Mouse (Mus musculus): ENCODE measurements around the gene Usp46. TPM values are rescaled to one million over a fixed set of nuclear protein-coding genes. Genes with fewer than 3 reads are reported as not detected.

Gene Usp46
- total and polyA plus RNA-seq, 2 experiments from 2014 or later = 36.2 to 55.6 TPM

- no peak for DNase-seq (ENCODE audit: low spot score)
Measured at GRCm38 (mm10) chr5:74093556-74094428, 25.6 kb upstream of the Usp46 start.

GRCm38 (mm10) chr5:74092833-74093555 lies 24.8 kb upstream of the Usp46 start:
- TF ChIP-seq CTCF (IDR thresholded peaks at IDR 0.05) = no peak
- H3K36me3 ChIP-seq (ENCODE audit: insufficient read depth, low read length) = 0 out of 2 replicates have a peak, but pooled peaks cover 3% of the 10 kb centered on the region
- ATAC-seq (ENCODE audit: low FRiP score) (peak; percentile 99), DNase-seq (ENCODE audit: low spot score) (peak; percentile 98)
- peak overlapping the region; percentile 64 for H3K4me3 ChIP-seq (ENCODE audit: low read depth, low read length)
- no peaks in the 10 kb centered on the region for H3K27me3 ChIP-seq (ENCODE audit: insufficient read depth, low read length)
- no peaks in the 10 kb centered on the region for H3K9me3 ChIP-seq (ENCODE audit: low read length)
- peak overlapping the region; percentile 76 for H3K9ac ChIP-seq (replicated peaks; ENCODE audit: low read length, poor library complexity, severe bottlenecking)
- H3K4me1 ChIP-seq (ENCODE audit: insufficient read depth, low read length) = peaks cover 7% of the 10 kb centered on the region; the same call in 1 of the 2 replicates
- H3K27ac ChIP-seq (ENCODE audit: low read depth, low read length) = peak overlapping the region; percentile 77
- under 1% methylated on average over 57 of the region's 57 CpGs for WGBS
- H3K4me2 ChIP-seq (ENCODE audit: low read depth, low read length, poor library complexity, severe bottlenecking) = peak overlapping the region; percentile 57

More at GRCm38 (mm10) chr5:74093556-74094428, 25.6 kb upstream of the Usp46 start:
- no peaks in the 10 kb centered on the region for H3K27me3 ChIP-seq (ENCODE audit: insufficient read depth, low read length)
- peak overlapping the region; percentile 57 for H3K4me2 ChIP-seq (ENCODE audit: low read depth, low read length, poor library complexity, severe bottlenecking)
- 0 out of 2 replicates have a peak, but pooled peaks cover 3% of the 10 kb centered on the region for H3K36me3 ChIP-seq (ENCODE audit: insufficient read depth, low read length)
- ATAC-seq (ENCODE audit: low FRiP score) = no peak
- H3K9ac ChIP-seq (replicated peaks; ENCODE audit: low read length, poor library complexity, severe bottlenecking) = peak overlapping the region; percentile 76
- no peak for TF ChIP-seq CTCF (IDR thresholded peaks at IDR 0.05)
- H3K9me3 ChIP-seq (ENCODE audit: low read length) = no peaks in the 10 kb centered on the region
- H3K4me1 ChIP-seq (ENCODE audit: insufficient read depth, low read length) = peaks cover 7% of the 10 kb centered on the region; the same call in 1 of the 2 replicates
- peak overlapping the region; percentile 77 for H3K27ac ChIP-seq (ENCODE audit: low read depth, low read length)
- H3K4me3 ChIP-seq (ENCODE audit: low read depth, low read length) = peak overlapping the region; percentile 64
- 22% methylated on average over 11 of the region's 11 CpGs for WGBS

GRCm38 (mm10) chr5:74092481-74092832 lies 24.2 kb upstream of the Usp46 start:
- ATAC-seq (ENCODE audit: low FRiP score) (no peak; the same call in 1 of the 2 replicates), DNase-seq (ENCODE audit: low spot score) (no peak)
- no peaks in the 10 kb centered on the region for H3K27me3 ChIP-seq (ENCODE audit: insufficient read depth, low read length)
- TF ChIP-seq CTCF (IDR thresholded peaks at IDR 0.05) = no peak
- peak overlapping the region; percentile 64 for H3K4me3 ChIP-seq (ENCODE audit: low read depth, low read length)
- 0 out of 2 replicates have a peak, but pooled peaks cover 3% of the 10 kb centered on the region for H3K36me3 ChIP-seq (ENCODE audit: insufficient read depth, low read length)
- no peaks in the 10 kb centered on the region for H3K9me3 ChIP-seq (ENCODE audit: low read length)
- WGBS = 48% methylated on average over 4 of the region's 4 CpGs
- H3K4me2 ChIP-seq (ENCODE audit: low read depth, low read length, poor library complexity, severe bottlenecking) = peak overlapping the region; percentile 52
- H3K4me1 ChIP-seq (ENCODE audit: insufficient read depth, low read length) = peaks cover 7% of the 10 kb centered on the region; the same call in 1 of the 2 replicates
- H3K27ac ChIP-seq (ENCODE audit: low read depth, low read length) = peak overlapping the region; percentile 38; the same call in 1 of the 2 replicates
- H3K9ac ChIP-seq (replicated peaks; ENCODE audit: low read length, poor library complexity, severe bottlenecking) = peak overlapping the region; percentile 50; the same call in 1 of the 2 replicates

GRCm38 (mm10) chr5:74089643-74090042 lies 21.4 kb upstream of the Usp46 start:
- peaks cover 5% of the 10 kb centered on the region; the same call in 1 of the 2 replicates for H3K4me1 ChIP-seq (ENCODE audit: insufficient read depth, low read length)
- 88% methylated on average over 3 of the region's 3 CpGs for WGBS
- no peak overlapping the region for H3K4me2 ChIP-seq (ENCODE audit: low read depth, low read length, poor library complexity, severe bottlenecking)
- no peak overlapping the region for H3K9ac ChIP-seq (replicated peaks; ENCODE audit: low read length, poor library complexity, severe bottlenecking)
- TF ChIP-seq CTCF (IDR thresholded peaks at IDR 0.05) = no peak
- no peak overlapping the region for H3K4me3 ChIP-seq (ENCODE audit: low read depth, low read length)
- no peaks in the 10 kb centered on the region for H3K27me3 ChIP-seq (ENCODE audit: insufficient read depth, low read length)
- no peaks in the 10 kb centered on the region for H3K9me3 ChIP-seq (ENCODE audit: low read length)
- H3K27ac ChIP-seq (ENCODE audit: low read depth, low read length) = no peak overlapping the region
- DNase-seq (ENCODE audit: low spot score) (no peak), ATAC-seq (ENCODE audit: low FRiP score) (no peak)
- no peaks in the 10 kb centered on the region for H3K36me3 ChIP-seq (ENCODE audit: insufficient read depth, low read length)

GRCm38 (mm10) chr5:74081756-74082155 lies 13.5 kb upstream of the Usp46 start:
- 90% methylated on average over 6 of the region's 6 CpGs for WGBS
- ATAC-seq (ENCODE audit: low FRiP score) (no peak), DNase-seq (ENCODE audit: low spot score) (no peak)
- Histone ChIP-seq H3K4me3 (ENCODE audit: low read depth, low read length) (no peak overlapping the region), H3K9ac (replicated peaks; ENCODE audit: low read length, poor library complexity, severe bottlenecking) (no peak overlapping the region), H3K36me3 (ENCODE audit: insufficient read depth, low read length) (no peaks in the 10 kb centered on the region), H3K9me3 (ENCODE audit: low read length) (no peaks in the 10 kb centered on the region), H3K4me2 (ENCODE audit: low read depth, low read length, poor library complexity, severe bottlenecking) (no peak overlapping the region), H3K27ac (ENCODE audit: low read depth, low read length) (no peak overlapping the region), H3K4me1 (ENCODE audit: insufficient read depth, low read length) (no peaks in the 10 kb centered on the region), H3K27me3 (ENCODE audit: insufficient read depth, low read length) (no peaks in the 10 kb centered on the region)
- no peak for TF ChIP-seq CTCF (IDR thresholded peaks at IDR 0.05)
